Mouse (Mus musculus): ENCODE results near the gene Pla2g15. TPM values are rescaled to one million over a fixed set of nuclear protein-coding genes. Genes with fewer than 3 reads are reported as not detected.

The Pla2g15 gene
- polyA plus RNA-seq, 1 experiment, result 2.6 TPM

DNA sequence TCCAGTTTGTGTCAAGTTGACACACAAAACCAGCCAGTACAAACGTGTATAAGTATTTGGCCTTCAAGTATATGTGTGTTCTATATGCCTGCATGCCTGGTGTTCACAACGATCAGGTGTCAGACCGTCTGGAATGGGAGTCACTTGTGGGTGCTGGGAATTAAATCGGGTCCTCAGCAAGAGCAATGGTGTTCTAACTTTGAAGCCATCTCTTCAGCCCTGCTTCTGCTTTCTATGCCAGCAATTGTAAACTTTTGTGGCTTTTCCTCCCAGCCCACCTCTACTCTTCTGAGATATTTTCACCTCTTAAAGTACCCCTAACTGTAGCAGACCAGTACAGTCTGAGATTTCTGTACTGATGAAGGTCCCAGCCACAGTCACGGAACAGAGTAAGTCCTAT, 10.0 kb upstream of the Pla2g15 start:
- H3K27ac ChIP-seq (ENCODE audit: insufficient read depth, low read depth, low read length), result no peak overlapping the region
- peaks cover 2% of the 10 kb centered on the region; the same call in 1 of the 2 replicates for H3K4me1 ChIP-seq (ENCODE audit: control insufficient read depth, insufficient read depth, insufficient read length, low read length)
- H3K27me3 ChIP-seq (ENCODE audit: control insufficient read depth, insufficient read depth, low read length), result no peaks in the 10 kb centered on the region
- no peak overlapping the region for H3K4me3 ChIP-seq (ENCODE audit: low read depth, low read length)
- 74% methylated on average over 5 of the region's 5 CpGs for WGBS
- TF ChIP-seq CTCF (IDR thresholded peaks at IDR 0.05; ENCODE audit: extremely low read depth, insufficient read length, insufficient replicate concordance, low read depth, low read length), result no peak
- TF ChIP-seq POLR2A (IDR thresholded peaks at IDR 0.05; ENCODE audit: low read depth, low read length), result no peak
- H3K36me3 ChIP-seq (ENCODE audit: control insufficient read depth, insufficient read depth, low read length), result no peaks in the 10 kb centered on the region

DNA sequence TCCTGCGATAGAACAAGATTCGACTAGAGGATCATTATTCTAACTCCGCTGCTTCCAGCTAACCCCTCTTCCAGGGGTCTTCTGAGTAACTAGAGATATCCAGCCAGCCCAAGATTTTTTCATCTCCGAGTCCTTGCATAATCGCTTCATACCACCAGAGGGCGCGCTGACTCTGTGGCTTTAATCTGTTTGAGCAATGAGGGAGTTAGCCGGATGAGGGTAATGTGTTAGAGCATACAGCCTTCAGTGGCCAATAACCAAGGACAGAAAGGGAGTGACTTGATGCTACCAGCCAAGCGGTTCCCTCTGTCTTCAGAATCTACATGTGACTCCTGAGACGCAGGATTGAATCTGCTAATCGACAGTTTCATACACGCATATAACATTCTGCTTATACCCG, 9.4 kb upstream of the Pla2g15 start:
- TF ChIP-seq POLR2A (IDR thresholded peaks at IDR 0.05; ENCODE audit: low read depth, low read length) (no peak), CTCF (IDR thresholded peaks at IDR 0.05; ENCODE audit: extremely low read depth, insufficient read length, insufficient replicate concordance, low read depth, low read length) (peak; percentile 84; the same call in 1 of the 2 replicates)
- Histone ChIP-seq H3K27ac (ENCODE audit: insufficient read depth, low read depth, low read length) (no peak overlapping the region), H3K4me3 (ENCODE audit: low read depth, low read length) (no peak overlapping the region), H3K4me1 (ENCODE audit: control insufficient read depth, insufficient read depth, insufficient read length, low read length) (peaks cover 2% of the 10 kb centered on the region; the same call in 1 of the 2 replicates), H3K27me3 (ENCODE audit: control insufficient read depth, insufficient read depth, low read length) (no peaks in the 10 kb centered on the region), H3K36me3 (ENCODE audit: control insufficient read depth, insufficient read depth, low read length) (no peaks in the 10 kb centered on the region)
- 3% methylated on average over 13 of the region's 13 CpGs for WGBS

DNA sequence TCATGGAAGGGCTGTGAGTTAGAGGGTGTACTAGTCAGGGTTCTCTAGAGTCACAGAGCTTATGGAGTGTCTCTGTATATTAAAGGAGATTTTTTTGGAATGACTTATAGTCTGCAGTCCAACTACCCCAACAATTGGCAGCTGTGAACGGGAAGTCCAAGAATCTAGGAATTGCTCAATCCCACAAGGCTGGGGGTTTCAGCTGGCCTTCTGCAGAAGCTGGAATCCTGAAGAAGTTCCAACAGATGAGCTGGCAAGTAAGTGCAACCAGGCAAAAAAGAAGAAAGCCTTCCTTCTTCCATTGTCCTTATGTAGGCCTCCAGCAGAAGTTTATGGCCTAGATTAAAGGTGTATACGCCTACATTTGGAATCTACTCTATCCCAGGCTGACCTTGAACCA, 4.9 kb upstream of the Pla2g15 start:
- Histone ChIP-seq H3K4me1 (ENCODE audit: control insufficient read depth, insufficient read depth, insufficient read length, low read length) (no peaks in the 10 kb centered on the region), H3K4me3 (ENCODE audit: low read depth, low read length) (no peak overlapping the region), H3K36me3 (ENCODE audit: control insufficient read depth, insufficient read depth, low read length) (no peaks in the 10 kb centered on the region), H3K27ac (ENCODE audit: insufficient read depth, low read depth, low read length) (no peak overlapping the region), H3K27me3 (ENCODE audit: control insufficient read depth, insufficient read depth, low read length) (no peaks in the 10 kb centered on the region)
- 61% methylated on average over 2 of the region's 2 CpGs for WGBS
- TF ChIP-seq CTCF (IDR thresholded peaks at IDR 0.05; ENCODE audit: extremely low read depth, insufficient read length, insufficient replicate concordance, low read depth, low read length), result no peak

DNA sequence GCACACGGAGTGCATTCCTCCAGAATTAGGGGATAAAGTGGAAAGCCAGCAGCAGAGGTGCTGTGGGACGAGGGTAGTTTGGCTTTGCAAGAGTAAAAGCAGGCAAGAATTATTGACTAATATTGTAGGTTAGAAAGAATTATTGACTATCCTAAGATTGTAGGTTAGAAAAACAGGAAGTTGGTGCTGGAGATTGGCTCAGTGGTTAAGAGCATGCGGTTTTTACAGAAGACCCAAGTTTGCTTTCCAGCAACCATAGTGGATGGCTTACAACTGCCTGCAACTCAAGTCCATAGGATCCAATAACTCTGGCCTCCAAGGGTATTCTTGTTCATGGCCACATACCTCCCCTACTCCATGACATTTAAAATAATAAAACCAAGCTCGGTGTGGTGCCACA, 4.2 kb upstream of the Pla2g15 start:
- Histone ChIP-seq H3K36me3 (ENCODE audit: control insufficient read depth, insufficient read depth, low read length) (no peaks in the 10 kb centered on the region), H3K27me3 (ENCODE audit: control insufficient read depth, insufficient read depth, low read length) (no peaks in the 10 kb centered on the region), H3K27ac (ENCODE audit: insufficient read depth, low read depth, low read length) (no peak overlapping the region), H3K4me3 (ENCODE audit: low read depth, low read length) (no peak overlapping the region), H3K4me1 (ENCODE audit: control insufficient read depth, insufficient read depth, insufficient read length, low read length) (no peaks in the 10 kb centered on the region; the same call in 1 of the 2 replicates)
- TF ChIP-seq POLR2A (IDR thresholded peaks at IDR 0.05; ENCODE audit: low read depth, low read length), result no peak
- TF ChIP-seq CTCF (IDR thresholded peaks at IDR 0.05; ENCODE audit: extremely low read depth, insufficient read length, insufficient replicate concordance, low read depth, low read length), result no peak
- 87% methylated on average over 4 of the region's 4 CpGs for WGBS

DNA sequence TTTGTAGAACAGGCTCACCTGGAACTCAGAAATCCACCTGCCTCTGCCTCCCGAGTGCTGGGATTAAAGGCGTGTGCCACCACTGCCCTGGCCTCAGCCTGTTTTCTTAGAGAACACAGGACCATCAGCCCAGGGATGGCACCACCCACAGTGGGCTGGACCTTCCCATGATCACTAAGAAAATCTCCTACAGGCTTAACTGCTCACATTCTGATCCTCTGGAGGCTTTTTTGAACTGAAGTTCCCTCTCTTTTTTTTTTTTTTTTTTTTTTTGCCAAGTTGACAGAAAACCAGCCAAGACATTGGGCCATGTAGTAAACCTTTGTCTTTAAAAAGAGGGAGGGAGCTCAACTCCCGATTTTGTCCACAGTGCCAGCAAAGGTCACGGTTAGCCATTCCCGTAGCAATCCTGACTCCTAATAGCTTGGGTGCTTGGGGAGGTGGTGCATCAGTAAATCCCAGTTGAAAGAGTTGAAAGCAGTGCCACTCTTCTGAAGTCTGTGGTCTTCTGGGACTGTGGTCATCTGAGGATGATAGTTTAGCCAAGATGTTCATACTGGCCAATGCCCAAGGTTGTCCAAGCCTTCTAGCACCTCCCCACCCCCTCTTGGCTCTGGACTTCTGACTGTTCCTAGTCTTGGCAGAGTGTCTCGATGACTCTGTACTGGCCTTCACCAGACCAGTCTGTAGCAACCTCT, 2.2 kb upstream of the Pla2g15 start:
- WGBS, result 74% methylated on average over 6 of the region's 6 CpGs
- H3K4me3 ChIP-seq (ENCODE audit: low read depth, low read length), result no peak overlapping the region
- no peaks in the 10 kb centered on the region for H3K27me3 ChIP-seq (ENCODE audit: control insufficient read depth, insufficient read depth, low read length)
- TF ChIP-seq POLR2A (IDR thresholded peaks at IDR 0.05; ENCODE audit: low read depth, low read length) (no peak), CTCF (IDR thresholded peaks at IDR 0.05; ENCODE audit: extremely low read depth, insufficient read length, insufficient replicate concordance, low read depth, low read length) (no peak)
- no peaks in the 10 kb centered on the region for H3K36me3 ChIP-seq (ENCODE audit: control insufficient read depth, insufficient read depth, low read length)
- H3K4me1 ChIP-seq (ENCODE audit: control insufficient read depth, insufficient read depth, insufficient read length, low read length), result no peaks in the 10 kb centered on the region; the same call in 1 of the 2 replicates
- H3K27ac ChIP-seq (ENCODE audit: insufficient read depth, low read depth, low read length), result no peak overlapping the region

DNA sequence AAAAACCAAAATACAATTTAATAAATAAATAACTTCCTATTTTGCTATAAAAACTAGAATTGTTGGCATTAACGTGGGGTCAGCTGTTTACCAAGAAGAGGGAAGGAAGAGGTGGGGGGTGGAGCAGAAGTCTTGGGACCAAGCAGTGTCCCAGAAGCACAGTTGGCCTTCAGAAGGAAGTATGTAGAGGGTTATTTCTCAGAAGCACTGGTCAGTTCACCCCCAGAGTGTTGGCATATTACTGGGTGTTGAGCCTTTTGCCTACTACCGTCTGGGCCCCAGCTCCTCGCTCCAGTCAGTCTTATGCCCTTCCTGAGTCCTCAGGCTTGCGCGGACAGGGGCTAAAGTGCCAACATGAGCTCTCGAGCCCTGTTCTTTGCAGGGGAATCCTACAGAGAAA, 1.2 kb upstream of the Pla2g15 start:
- Histone ChIP-seq H3K36me3 (ENCODE audit: control insufficient read depth, insufficient read depth, low read length) (no peaks in the 10 kb centered on the region), H3K4me3 (ENCODE audit: low read depth, low read length) (no peak overlapping the region), H3K27me3 (ENCODE audit: control insufficient read depth, insufficient read depth, low read length) (no peaks in the 10 kb centered on the region), H3K27ac (ENCODE audit: insufficient read depth, low read depth, low read length) (no peak overlapping the region), H3K4me1 (ENCODE audit: control insufficient read depth, insufficient read depth, insufficient read length, low read length) (no peaks in the 10 kb centered on the region; the same call in 1 of the 2 replicates)
- TF ChIP-seq CTCF (IDR thresholded peaks at IDR 0.05; ENCODE audit: extremely low read depth, insufficient read length, insufficient replicate concordance, low read depth, low read length), result no peak
- no peak for TF ChIP-seq POLR2A (IDR thresholded peaks at IDR 0.05; ENCODE audit: low read depth, low read length)
- 93% methylated on average over 6 of the region's 6 CpGs for WGBS

DNA sequence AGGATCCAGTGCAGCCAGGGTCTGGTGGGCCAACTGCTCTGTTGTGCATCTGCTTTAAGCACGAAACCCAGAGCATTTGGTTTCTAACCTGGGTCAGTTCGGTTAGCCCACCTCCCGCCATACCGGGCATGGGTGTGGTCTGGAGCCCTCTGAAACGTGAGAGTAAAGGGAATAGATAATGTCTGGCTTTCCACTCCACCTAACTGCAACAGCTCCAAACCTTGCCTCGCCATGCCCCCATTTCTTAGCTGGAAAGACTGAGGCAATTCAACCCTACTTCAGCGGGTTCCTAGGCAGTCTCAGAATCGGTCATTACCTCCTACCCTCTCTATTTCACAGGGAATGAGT, 428 bp downstream of the Pla2g15 start:
- Histone ChIP-seq H3K27me3 (ENCODE audit: control insufficient read depth, insufficient read depth, low read length) (no peaks in the 10 kb centered on the region), H3K4me3 (ENCODE audit: low read depth, low read length) (peak overlapping the region; percentile 69), H3K27ac (ENCODE audit: insufficient read depth, low read depth, low read length) (no peak overlapping the region), H3K36me3 (ENCODE audit: control insufficient read depth, insufficient read depth, low read length) (no peaks in the 10 kb centered on the region), H3K4me1 (ENCODE audit: control insufficient read depth, insufficient read depth, insufficient read length, low read length) (no peaks in the 10 kb centered on the region; the same call in 1 of the 2 replicates)
- TF ChIP-seq POLR2A (IDR thresholded peaks at IDR 0.05; ENCODE audit: low read depth, low read length) (no peak), CTCF (IDR thresholded peaks at IDR 0.05; ENCODE audit: extremely low read depth, insufficient read length, insufficient replicate concordance, low read depth, low read length) (no peak)
- 19% methylated on average over 8 of the region's 8 CpGs for WGBS
